Mouse (Mus musculus): ENCODE results near the gene Pelo. TPM values are rescaled to one million over a fixed set of nuclear protein-coding genes. Genes with fewer than 3 reads are reported as not detected.

The Pelo gene
- 10 to 100 TPM; 21.1 to 21.9 TPM for total RNA-seq (2021)

DNA sequence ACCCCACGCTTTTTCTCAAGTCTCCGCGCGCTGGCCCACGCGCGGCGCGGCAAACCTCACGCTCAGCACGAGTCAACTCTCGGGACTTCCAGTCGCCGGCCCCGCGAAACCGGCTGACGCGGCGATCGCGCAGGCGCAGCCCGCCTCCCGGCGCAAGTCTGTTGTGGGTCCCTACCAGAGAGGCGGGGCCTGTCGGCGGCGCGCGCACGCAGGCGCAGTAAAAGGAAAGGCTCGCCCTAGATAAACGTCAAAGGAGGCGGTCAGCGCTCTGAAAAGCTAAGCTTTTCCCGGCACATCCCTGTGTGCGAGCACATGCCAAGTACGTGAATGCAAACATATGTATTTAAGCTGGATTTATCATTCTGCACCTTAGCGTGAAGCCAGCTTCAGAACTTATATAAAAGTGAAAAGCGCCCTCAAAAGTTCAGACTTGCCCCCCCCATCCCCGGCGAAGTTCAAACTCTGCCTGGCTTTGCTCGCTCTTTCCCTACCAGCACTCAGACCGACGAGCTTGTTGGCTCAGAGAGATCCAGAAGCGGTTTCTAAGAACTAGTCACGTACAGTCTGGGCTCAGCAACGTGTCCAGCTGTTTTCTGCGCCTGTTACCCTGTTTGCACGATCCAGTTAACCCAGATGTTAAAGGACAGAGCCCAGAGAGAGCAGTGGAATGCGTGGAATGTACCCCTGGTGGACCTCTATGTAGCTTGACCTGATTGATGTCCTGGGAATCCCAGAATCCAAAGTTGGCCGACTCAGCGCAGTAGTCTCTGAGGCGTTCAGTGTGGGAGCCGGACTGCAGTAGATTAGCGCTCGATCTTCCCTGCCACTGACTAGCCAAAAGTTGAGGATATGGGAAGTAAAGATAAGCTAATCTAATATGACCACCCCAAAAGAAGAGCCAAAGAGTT, at the start of gene Pelo:
Pelo (minus strand) TSS at position 118 of the 908 bp plus-strand sequence.
- peak; percentile 94 to 95 for DNase-seq

DNA sequence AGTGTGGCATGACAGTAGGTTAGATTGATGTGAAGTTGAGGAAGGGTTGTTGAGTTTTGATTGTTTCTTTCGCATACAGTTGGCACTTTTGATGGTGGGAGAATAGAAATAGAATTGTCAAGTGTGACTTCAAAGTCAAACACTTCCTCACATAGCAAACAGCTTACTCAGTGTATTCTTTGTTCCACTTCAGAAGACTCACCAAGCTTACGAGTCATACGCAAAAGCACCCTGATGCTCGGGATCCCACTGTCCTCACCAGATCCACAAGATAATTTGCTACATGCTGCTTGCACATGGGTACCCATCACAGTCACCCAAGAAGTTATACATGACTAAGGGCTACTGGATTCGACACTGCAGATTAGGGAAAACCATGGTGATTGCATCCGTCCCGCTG, 48.5 kb upstream of the Pelo start:
- no peak for DNase-seq

DNA sequence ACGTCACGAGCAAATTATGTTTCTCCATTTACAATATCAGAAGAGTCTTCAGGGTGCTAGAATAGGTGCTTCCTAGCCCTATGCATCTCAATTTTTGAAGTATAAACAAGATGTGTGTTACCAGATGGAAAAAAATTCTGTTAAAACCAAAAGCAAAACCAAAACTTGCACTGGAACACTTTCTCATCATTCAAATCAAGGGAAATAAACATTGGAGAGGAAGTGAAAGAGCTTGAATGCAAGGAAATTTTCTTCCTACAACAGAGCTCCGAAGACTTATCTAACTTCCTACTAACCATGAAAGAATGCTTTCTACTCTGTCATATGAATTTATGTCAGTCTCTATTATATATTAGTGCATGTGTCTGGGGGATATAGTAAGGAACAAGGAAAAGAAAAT, 46.8 kb upstream of the Pelo start:
- no peak for DNase-seq

DNA sequence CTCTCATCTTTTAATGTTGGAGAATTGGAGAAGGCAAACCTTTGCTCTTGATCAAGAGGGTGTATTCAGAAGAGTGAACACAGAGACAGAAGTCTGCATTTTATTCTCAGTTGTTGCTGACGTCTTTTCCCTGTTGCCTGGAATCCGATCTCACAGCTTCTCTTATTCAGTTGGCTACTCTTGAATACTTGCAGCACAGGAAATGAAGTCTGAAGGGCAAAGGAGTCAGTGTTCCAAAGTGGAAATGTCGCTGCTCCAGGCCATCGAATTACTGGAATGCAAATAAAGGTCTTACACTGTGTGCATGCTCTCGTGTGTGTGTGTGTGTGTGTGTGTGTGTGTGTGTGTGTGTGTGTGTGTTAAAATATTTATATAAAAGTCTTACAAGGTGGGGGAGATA, 42.4 kb upstream of the Pelo start:
- no peak for DNase-seq

DNA sequence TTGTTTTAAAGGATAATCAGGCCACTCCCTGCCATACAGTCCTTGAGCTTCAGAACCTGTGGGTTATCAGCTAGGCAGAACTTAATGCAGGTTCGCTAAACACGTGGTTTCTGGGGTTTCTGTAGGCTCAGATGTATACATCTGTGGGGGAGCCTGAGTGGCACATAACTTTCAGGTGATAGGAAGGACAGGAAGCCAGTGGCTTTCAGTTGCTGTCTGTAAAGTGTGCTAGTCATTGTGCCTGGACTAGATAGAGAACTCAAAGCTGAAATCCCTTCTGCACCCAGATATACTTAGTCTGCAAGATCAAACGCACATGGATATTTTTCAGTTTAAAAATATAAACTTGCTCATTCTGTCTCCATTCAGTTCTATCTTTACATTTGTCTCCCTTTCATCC, 41.4 kb upstream of the Pelo start:
- DNase-seq, result no peak

DNA sequence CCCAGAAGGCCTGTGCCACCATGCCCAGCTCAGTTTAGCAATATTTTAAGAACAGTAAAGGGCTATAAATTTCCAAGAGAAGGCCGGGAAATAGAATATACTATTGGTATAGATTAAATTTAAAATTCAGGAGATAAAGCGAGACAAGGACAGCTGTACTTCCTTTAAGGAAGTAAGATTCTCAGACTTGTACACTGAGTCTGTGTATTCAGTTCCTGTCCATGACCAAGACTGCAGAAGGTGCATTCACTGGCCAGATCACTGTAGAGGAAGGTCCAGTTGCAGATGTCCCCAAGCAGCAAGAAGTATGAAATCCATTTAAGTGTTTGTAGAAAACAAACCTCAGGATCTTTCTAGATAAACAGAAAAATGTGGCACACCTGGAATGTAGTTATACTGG, 40.0 kb upstream of the Pelo start:
- DNase-seq, result no peak

DNA sequence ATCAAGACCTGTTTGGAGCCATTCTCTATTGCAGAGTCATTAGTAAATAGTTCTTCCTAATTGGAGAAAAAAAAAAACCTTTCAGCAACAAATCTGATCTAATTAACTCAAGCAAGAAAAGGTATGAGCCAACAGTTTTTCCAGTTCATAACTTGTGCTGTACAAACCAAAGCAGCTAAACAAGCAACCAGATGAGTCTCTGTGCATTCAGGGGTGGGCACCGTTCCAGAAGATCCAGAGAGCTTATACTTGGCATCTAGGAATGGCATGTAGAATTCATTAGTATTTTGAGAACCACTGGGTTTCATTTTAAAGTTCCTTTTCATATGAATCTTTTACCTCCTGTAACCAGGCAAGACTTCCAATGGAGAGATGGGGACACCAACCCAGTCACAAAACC, 37.8 kb upstream of the Pelo start:
- DNase-seq, result no peak

DNA sequence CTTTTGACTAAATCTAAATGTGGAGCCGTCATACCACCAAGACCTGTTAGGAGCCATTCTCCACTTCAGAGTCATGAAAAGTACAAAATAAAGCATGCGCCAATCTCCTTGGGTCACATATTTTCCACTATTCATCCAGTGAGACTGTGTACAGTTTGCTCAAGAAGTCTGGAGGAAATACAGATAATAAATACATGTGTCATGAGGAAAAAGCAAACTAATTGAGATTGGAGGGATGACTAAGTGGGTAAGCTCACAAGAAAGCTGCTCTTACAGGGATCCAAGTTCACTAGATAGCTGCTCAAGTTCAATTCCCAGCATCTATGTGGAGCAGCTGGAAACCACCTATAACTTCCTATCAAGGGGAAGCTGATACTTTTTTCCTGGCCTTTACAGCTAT, 36.5 kb upstream of the Pelo start:
- DNase-seq, result no peak

DNA sequence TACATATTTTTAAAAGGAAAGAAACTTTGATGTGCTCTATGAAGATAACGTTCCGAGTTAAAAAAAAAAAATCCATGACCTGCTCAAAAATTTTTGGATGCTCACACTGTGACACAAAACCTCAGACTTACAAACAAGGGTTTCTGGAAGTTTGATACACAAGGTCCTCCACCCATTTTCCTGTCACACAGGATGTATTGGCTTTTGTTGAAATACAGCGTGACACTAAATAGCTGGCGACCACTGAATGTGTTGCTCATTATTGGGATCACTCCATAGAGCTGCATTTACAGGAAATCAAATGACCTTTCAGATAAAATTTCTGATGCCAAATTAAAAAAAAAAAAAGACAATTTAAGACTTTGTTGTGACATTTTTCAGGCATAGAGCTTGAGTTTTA, 35.1 kb upstream of the Pelo start:
- no peak for DNase-seq

DNA sequence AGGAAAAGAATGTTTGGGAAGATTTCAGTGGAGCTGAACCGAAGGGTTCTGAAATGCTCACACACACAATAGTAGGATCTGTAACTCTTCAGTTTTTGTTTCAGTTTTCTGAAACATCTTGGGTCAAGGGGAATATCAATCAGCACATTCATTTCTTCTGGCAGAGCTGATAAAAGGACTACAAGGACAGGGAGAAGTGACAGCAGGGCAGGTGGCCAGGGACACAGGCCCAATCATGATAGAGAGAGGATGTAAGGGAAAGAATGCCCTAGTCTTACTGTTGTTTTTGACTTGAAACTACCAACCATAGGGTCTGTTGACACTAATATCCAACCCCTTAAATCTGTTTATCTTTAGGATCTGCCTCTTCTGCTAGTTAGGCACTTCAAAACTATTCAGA, 34.5 kb upstream of the Pelo start:
- DNase-seq, result no peak

DNA sequence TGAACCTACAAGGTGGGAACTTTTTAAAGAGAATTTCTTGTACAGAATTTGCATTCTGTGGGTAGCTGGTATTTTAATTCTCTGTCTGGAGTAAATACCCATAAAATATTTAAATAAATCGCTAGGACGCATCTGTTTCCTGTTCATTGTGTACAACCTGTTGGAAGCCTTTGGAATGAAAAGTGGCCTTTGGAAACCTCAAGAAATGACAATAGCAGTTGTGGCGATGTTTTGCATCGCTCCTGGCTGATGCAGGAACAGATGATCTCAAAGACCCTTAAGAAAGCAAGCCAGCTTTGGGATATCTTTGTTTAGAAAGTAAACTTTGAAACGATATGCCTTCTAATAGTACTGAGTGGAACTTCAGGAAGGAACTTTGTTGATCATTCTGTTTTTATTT, 28.8 kb upstream of the Pelo start:
- DNase-seq, result no peak

DNA sequence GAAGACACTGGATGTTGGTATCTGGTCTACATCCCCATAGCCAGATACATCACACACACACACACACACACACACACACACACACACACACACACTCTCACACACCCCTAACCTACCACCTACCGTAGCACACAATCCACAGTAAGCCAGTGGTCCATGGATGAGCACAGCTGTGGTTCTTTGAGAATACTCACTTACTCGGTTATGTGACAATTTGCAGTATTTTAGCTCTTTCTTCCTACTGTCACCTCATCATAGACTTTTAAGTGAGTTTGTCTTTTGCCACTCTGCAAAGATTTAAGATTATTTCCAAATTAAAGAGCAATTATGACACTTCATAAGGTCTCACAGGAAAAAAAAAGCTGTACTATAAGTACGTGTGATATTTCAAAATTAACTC, 28.2 kb upstream of the Pelo start:
- DNase-seq, result no peak

DNA sequence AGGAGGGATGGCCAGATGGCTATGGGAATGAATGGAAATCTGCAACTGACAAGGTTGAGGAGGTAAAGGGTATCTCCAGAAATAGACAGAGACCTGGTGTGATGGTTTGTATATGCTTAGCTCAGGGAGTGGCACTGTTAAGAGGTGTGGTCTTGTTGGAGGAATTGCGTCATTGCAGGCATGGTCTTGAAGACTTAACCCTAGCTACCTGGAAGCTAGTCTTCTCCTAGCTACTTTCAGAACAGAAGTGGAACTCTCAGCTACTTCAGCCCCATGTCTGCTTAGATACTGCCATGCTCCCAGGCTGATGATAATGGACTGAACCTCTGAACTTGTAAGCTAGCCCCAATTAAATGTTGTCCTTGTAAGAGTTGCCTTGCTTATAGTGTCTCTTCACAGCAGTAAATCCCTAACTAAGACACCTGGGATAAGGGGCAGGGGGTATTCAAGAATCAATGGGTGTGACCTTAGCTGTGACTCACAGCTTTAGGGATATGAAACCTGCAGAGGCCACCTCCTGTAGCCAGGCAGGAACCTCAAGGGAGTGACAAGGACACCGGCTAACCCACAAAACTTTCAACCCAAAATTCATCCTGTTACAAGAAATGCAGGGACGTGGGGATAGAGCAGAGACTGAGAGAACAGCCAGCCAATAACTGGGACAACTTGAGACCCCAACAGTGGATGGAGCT, 27.1 kb upstream of the Pelo start:
- DNase-seq, result no peak

DNA sequence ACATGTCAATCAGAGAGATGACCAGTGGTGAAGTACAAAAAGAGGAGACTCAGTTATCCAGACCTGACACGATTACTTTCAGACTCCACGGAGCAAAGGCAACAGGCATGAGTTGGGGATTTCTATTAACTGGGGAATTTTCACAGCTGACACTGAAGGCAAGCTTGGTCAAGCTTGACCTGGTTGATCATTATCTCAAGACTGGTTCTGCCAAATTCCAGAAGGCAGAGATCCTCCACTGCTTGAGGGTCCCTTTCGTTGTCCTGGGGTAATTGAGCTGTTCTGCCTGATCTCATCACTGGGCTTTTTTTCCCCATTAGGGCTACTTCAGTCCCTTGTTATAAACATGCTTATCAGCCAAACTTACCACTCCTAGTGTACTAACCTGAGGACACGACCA, 19.6 kb upstream of the Pelo start:
- DNase-seq, result no peak

DNA sequence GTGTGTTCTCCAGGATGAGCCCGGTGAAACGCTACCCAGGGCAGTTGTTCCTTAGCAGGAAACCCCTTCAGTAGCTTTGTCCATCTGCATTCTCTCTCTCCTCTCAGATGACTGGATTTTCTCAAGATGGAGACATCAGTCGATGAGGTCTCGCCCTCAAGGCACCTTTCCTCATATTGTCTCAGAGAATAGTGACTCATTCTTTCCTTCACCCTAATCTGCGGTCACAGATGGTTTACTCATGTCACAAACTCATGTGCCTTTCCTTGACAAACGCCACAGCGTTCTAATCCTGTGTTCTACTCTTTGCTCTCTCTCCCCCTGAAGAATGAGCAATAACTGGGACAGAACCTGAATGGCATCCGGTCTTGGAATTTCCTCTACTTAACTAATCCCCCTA, 17.4 kb upstream of the Pelo start:
- DNase-seq, result no peak

DNA sequence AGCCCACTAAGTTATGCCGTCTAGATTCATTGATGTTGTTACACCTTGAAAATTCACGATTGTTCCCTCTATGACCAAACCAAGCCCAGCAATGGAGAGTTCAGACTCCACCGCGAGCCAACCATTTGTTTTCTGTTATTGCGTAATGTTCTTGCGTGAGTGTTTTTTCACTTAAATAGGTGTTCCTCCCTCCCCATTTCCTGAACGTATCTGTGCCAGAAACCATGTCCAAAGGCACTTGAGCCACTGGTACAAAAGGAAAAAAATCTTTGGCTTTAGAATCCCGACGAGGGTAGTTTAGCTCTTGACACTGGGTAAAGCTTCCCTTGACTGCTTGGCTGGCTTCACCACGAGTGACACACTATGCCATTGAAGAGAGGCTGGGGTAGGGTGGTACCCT, 16.2 kb upstream of the Pelo start:
- DNase-seq, result no peak

DNA sequence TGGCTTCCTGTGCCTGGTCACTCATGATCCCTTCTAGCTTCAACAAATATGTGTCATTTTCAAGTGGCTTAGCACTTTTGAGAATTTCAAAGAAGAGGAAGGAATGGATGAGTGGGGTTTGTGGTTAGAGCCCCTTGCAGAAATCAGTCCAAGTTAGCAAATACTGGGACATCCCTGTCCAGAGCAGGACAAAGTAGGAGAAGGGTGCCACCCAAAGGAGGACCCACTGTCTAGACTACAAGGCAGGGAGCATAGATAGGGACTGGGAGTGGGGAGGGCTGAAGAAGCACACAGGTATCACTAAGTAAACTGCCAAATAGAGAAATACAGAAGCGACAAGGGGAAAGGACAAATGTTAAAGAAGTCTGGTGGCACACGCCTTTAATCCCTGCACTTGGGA, 12.8 kb upstream of the Pelo start:
- no peak for DNase-seq

DNA sequence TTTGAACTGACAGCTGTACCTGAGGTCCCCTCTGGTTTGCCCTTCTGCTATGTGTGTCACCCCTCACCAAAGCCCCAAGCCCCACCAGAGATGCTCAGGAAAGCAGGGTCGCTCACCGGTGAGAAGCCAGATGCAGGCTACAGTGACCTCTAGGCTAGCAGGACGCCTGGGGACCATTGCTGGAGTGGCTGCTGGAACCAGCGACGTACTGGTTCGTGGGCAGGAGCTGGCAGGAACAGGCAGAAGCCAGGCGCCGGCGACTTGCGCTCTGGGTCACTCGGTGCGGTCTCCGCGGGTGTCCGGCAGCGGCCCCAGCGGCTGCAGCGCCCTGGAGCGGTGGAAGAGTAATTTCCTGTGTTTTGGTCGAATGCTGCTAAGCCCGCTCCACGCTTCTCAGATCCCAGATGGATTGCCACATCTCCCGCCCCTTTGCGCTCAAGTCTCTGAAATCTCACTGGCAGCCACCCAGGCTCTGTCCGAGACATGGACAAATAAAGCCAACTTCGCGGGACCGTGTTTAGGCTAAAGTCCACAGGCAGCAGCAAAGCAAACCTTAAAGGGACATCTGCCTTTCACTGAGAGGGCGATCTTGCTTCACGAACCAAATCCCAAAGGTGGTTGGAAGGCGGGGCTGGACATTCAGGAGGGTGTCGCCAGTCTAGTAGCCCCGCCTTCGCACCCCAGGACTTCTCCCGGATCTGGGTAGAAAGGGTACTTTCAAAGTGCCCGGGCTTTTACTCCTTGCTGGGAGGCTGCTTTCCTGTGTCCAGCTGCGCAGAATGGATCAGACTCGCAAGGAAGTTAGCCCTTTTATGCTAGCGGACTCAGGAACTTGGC, 11.6 kb upstream of the Pelo start, which contains the start of the genes Gm49395 and Itga1:
Gm49395 (minus strand) TSS at position 567 of the 837 bp plus-strand sequence.
Itga1 (minus strand) TSS at position 610 of the 837 bp plus-strand sequence.
- peak; percentile 10 to 20 for DNase-seq

DNA sequence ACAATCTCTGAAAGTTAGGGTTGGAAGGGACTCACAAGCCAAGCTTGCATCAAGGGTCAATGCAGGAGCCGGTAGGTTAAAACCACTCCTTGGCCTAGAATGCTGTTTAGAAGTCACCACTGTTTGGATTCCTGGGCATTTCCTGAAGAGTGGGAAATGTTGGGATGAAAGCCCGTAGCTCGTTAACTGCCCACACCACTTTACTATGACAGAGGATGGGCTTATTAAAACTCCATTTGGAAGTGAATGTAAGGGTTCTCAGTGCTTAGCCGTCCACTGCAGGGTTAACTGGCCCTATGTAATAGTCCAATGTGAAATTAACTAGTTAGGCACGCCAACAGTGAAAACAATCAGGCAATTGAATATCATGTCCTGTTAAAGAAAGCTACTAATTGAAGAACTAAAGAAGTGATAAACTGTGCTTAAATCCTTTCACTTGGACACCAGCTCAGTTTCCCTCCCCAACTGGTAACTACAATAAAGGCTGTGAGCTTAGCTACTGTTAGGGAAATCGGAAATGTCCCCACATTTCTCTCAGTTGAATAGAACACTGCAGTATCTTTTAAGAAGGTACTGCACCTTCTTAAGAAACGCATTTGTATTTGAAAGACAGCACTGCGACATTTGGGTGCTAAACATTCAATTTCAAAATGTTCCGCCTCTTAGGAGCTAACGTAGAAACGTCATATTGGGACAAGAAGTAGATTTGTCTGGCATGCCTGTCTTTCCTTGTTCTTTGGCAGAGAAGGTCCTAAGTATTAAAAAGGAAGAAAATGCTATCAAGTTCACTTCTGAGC, 10.6 kb upstream of the Pelo start:
- DNase-seq, result no peak

DNA sequence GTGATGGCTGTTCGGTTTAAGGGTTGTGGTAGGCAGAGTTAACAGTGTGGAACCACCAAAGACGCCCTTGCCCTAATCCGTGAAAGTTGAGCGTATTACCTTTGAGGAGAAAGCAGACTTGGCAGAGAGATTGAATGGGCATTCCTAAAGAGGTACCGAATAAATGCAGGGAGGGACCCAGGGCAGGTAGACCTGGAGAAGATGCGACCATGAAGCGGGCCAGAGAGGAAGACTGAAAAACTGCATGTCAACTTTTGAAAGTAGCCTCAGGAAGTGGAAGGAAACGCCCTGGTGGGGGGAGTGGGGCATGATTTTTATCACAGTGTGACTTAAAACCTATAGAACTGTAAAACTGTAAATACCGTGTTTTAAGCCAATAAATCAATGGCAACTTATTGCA, 9.4 kb upstream of the Pelo start:
- DNase-seq, result no peak

DNA sequence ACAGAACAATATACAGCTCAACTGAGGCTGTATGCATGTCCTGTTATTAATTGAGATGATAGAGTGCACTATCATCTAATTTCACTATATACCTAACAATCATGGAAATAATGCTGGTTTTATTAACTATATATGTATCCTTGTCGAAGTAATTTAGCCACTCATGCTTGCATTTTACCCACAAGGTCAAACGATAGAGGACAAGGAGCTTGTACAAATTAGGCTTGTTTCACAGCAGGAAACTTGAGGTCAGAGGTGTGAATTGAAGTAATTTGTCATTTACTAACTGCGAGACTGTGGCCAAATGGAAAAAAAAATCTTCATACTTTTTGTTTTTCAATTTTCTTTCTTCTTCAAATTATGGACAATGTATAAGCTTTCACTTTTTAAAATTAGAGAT, 8.2 kb upstream of the Pelo start:
- no peak for DNase-seq

DNA sequence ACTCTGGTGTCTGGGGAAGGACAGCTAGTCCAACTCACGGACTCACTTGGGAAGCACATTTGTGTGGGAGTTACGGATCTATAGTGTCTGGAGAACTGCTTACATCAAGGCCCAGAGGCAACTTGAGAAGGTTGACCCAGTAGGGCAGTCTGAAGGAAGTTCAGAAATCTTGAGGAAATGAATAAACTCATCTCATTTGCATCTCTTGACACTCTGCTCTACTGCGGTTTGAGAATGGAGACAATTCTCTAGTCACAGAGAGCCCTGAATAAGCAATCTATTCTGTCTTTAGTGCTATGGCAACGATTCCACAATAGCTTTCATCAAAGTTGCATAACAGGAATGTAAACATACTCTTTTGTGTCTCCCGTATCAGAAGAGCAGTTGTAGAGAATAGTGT, 7.0 kb upstream of the Pelo start:
- no peak for DNase-seq

Measured in layer of hippocampus, postnatal 36 days (tissue).